Mouse (Mus musculus): ENCODE results near the gene Fchsd2.

The Fchsd2 gene

GRCm38 (mm10) chr7:101092618-101093017 is at the start of gene Fchsd2:
TSS of gene Fchsd2 (plus strand) at chr7:101092863.
- peak; percentile 55 to 60 for DNase-seq

DNA sequence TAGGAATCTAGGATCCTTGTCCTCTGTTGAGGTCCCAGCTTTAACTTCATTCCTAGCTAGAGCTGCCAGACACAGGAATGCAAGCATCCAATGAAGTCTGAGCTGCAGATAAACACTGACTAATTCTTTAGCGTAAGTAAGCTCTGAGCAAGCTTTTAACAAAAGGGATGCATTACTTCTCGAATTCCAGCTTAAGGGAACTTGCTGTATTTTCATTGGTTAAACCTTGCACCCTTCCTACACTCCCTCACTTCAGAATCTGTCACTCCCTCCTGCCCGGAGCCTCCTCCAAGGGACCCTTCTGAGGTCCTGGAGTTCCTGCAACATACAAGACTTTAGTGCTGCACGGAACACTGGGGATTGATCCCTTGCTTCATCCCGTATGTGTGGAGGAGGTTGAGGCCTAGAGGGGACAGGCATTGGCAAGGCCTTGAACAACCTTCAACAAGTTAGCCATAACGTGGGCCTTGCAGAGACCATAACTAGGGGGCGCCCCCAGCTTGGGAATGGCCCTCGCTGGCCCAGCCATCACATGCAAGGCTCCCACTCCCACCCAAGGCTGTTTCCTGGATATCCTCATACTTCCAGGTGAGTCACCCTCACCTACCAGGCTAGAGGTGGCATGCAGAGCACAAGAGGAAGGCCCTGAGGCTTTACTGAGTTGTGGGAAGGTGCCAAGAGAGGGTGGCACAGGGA is 48.7 kb upstream of the Fchsd2 start:
- DNase-seq, result no peak

GRCm38 (mm10) chr7:101048247-101048646 is 44.4 kb upstream of the Fchsd2 start:
- DNase-seq, result no peak

DNA sequence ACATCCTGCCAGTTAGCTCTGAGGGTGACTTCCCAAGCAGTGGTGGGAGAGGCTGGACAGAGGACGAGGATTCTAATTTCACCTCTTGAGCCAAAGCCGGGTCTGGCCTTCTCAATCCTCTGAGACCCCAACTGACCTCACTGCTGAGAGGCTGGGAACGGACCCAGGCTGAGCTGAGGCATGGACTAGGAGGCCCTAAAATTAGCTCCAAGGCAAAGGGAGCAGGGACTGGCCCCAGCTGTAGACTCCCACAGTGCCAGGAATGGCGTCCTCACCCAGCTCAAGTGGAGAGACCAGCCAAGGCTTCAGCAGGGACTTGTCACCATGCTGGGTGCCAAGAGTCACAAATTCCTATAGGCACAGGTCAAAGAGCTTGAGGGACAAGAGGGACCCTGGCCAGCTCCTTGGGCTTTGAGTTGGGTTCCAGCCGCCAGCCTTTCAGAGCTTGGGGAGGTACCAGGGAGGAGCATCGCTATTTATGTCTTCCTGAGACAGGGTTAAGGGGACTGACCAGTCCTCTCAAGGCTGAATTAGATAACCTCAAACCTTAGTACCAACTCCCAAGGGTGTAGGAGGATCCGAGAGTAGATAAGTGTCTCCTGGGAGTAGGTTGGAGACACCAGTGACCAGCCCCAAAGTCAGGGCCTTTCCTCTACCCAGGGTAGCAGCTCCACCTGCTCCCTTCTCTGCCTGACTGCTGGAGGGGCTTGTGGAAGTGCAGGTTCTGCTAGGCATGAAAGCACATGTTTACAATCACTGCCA is 43.2 kb upstream of the Fchsd2 start:
- DNase-seq, result no peak

DNA sequence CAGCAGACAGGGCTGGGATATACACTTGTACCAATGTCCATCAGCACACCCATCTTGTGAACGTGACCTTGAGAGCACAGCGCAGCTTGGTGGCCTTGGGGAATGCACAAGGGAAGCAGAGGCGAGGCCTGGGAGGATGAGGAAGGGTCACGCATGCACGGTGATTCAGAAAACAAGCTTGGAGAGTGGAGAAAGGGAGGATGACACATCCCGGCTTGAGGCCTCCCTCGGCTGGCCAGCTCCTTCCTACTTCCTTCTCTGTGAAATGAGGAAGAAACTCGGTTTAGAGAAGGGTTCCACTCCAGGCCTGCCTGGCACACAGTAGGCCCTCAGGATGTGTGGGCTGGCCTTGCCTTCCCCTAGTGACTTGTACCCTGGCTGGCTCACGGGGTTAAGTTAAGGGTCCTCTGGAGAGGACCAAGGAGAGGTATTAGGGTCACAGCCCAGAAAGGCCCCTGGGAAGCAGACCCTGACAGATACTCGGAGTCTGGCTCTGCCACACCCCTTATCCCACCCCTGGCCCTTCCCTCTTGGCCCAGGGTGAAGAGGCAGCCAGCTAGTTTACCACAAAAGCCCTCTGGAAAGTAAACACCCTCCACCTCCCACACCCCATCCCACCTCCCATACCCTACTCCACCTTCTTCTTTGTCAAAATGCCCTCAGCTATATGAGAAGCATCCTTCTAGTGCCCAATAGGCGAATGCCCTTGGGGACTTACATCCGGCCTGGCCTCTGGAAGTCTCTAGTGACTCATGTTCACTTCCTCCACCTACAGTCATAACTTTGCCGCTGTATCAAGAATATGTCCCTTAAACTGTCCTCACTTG is 41.7 kb upstream of the Fchsd2 start:
- DNase-seq, result no peak

DNA sequence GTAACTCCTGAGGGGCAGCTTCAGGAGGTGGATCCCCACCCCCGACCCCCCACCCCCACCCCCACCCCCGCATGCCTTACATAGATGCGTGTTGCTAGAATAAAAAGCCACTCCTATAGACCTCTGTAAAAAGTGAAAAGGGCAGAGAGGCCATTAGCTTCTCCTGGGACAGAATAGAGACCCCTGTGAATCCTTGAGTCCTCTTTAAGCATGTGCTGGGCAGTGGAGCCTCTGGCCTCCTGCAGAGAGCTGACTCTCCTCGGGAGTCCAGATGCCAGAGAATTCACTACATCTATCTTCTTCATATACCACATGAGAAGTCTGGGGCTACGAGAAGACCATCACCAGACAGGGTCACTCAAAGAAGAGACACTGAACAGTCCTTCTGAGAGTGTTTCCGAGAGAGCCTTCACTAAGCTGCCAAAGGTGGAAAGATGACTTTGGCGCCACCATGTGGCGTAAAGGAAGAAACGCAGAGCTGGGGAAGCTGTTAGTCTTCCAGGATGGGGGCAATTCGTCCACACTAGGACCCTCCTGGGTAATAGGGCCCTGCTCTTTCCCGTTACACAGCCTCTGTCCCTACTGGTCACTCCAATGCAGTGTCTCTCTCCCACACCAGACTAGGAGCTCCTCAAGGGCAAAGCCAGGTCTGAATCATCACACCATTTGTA is 41.0 kb upstream of the Fchsd2 start:
- DNase-seq, result peak in 1 of 2 experiments; percentile 68

GRCm38 (mm10) chr7:101053136-101053535 is 39.5 kb upstream of the Fchsd2 start:
- no peak for DNase-seq

DNA sequence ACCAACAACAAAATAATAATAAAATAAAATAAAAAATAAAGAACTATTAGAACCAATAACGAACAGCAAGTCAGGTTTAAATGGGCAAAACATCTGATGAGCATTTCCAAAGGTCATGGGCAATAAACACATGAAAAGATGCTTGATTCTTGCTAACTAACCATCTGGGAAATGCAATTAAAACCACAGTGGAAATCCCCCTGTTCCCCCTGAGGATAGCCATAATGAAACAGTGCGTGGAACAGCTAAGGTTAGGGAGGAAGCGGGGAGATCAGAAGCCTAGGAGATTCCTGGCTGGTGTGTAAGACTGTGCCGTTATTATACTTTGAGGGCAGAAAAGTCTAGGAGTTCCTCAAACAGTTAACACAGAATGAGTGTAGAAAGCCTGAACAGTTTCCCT is 35.4 kb upstream of the Fchsd2 start:
- no peak for DNase-seq

DNA sequence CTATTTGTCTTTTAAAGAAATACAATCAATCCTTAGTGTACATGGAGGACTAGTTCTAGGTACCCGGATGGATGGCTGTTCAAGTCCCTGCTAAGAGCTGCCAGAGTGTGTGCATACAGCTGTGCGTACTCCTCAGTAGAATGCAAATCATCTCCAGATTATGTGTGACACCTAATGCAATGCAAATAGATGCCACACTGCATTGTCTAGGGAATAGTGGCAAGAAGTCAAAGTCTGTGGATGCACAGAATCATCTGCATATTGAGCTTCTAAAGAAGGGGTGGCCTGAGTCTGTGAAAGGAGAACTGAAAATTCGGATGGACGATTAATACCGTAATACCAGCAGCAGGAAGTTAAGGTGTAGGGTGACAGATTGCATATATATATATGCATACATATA is 33.5 kb upstream of the Fchsd2 start:
- no peak for DNase-seq

DNA sequence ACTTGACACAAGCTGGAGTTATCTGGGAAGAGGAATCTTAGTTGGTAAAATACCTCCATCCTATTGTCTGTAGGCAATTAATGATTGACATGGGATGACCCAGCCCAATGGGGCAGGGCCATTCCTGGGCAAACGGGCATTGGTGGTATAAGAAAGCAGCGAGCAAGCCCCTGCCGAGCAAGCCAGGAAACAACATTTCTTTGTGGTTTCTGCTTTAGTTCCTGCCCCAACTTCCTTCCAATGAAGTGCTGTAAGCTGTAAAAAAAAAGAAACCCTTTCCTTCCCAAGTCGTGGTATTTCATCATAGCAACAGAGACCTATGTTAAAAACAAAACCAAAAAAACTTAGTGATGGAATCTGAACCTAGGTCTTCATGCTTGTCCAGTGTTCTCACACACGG is 32.2 kb upstream of the Fchsd2 start:
- DNase-seq, result peak in 1 of 2 experiments; percentile 53

GRCm38 (mm10) chr7:101061381-101061780 is 31.3 kb upstream of the Fchsd2 start:
- DNase-seq, result peak; percentile 63 to 84

DNA sequence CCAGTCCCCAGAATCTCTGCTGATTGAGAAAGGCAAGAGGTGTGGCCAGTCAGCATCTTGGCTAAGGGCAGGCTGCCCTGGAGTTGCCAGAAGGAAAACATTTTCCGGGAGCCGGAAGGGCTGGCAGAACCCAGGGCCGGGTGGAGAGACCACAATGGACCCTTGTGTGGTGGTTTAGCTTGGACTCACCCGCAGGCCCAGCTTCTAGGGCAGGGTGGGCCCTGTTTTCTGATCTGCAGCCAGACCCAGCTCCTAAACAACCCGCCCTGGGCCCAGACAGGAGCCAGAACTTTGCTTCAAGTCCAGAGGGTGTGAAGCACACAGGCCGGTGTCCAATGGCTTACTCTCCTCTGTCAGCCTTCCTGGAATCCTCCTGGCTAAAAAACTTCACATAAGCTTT is 30.4 kb upstream of the Fchsd2 start:
- DNase-seq, result no peak

DNA sequence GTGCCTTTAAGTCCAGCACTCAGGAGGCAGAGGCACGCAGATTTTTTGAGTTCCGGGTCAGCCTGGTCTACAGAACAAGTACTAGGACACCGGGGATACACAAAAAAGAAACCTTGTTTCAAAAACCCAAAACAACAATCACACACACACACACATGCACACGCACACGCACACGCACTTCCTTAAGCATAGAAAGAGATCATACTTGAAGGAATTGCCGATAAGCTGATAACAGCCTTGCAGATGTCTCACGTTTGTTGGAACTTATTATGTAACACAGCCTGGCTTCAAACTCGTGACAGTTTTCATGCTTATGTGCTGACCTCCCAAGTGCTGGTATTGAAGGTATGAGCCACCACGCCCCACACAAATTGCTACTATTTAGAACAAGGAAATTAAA is 29.1 kb upstream of the Fchsd2 start:
- DNase-seq, result no peak

- DNase-seq, result no peak
Measured at GRCm38 (mm10) chr7:101064697-101065688, 27.7 kb upstream of the Fchsd2 start.

DNA sequence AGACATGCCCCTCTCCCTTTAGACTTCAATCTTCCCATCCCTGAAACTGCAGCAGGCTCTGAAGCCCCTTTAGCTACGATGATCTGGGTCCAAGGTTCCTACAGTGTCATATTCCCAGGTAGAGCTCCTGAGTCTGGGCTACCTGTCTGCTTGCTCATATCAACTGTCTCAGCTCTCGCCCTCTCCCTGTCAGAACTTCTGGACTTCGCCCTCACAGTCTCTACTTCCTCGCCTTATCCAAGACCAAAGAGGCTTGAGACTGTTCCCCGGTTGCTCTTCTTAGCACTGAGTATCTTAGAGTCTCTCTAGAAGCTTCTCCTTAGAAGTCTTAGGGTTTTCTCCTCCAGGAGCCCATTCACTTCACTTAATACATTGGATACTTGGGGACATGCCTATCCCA is 26.7 kb upstream of the Fchsd2 start:
- no peak for DNase-seq

DNA sequence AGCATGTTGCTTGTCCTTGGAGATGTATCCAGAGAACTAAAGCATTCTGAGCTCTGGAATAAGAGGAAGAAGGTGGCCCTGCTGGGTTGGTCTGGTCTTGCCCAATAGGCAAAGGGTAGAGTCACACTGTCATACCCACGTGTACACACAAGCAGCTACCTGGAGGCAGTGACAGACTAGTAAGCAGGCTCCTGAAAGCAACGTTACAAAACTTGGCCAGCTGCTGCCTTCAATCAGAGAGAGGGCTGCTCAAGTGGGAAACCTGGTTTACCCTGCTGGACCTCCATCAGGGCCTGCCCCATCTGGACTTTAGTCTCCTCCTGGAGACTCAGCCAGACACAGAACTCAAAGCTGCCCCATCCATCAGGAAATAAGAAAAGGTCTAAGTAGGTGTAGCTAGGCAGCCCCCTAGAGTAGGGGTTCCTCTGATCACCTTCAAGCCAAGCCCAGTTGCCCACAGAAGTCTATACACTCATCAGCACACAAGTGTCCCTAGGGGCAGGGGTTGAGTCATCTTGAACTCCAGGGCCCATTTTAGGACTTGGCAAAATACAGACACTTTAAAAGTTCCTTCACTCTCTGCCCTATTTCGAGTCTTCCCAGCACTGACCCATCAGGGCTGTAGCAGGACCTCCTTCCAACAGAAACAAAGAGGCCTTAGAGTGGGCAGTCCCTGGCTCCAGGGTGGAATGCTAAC is 25.9 kb upstream of the Fchsd2 start:
- no peak for DNase-seq

- no peak for DNase-seq
Measured at GRCm38 (mm10) chr7:101067521-101067920, 25.1 kb upstream of the Fchsd2 start.

DNA sequence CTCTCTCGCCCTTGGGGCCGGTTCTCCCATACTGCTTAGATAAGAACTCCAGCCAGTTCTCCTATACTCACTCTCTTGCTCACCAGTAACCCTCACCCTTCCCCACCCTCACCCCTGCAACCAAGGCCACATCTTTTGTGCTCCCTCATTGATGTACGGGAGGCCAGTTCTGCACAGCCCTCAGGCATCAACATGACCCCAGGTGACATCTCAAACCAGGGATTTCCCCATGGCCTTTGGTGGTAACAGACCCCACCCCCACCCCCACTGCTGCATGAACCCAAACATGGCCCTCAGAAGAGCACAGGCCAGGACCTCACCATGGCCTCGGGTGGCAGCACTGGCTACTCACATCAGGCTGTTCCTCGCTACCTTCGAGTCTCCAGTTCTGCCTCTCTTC is 23.4 kb upstream of the Fchsd2 start:
- no peak for DNase-seq

- no peak for DNase-seq
Measured at GRCm38 (mm10) chr7:101070406-101070805, 22.3 kb upstream of the Fchsd2 start.

GRCm38 (mm10) chr7:101071020-101071419 is 21.6 kb upstream of the Fchsd2 start:
- DNase-seq, result no peak

DNA sequence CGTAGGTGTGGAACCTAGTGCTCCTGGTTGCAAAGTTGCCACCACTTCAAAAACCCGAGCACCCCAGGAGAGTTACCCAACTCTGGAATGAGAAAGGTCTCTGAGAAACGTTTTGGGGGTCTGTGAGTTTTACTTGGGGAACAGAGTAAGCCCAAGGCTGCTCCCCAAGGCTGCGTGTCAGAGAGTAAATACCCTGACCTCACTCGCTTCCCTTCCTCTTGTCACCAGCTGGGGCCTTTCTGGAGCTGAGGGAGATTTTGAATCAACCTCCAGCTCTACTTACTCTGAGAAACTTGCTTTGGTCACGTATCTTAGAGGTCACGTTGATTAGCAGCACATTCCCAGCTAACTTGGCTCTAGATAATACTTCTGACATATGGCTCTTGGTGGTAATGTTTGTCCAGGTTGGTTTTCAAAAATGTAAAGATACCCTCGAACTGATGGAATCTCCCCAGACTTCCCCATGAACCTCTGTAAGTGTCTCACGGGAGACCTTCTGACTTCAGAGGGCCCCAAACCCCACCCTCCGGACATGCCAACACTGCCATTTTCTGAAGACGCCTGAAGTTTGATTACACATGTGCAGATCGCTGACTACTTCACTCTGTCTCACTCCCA is 20.4 kb upstream of the Fchsd2 start:
- DNase-seq, result no peak

Measured in spleen, adult 18-20 months (tissue).